Mouse (Mus musculus) embryonic fibroblast, embryonic 13.5 days (primary cell): ENCODE measurements at regions not wholly inside any gene's neighbourhood (a gene's known extent, or its start where the extent isn't known, plus 50 kb on each side); places are given as distances from the start of the nearest gene placed in this dataset.

Experiments used
- CTCF ChIP-seq: IDR thresholded peaks from 2 replicates; pipeline ENCODE4 v1.5.1; 2011; ENCODE audit warnings: mild to moderate bottlenecking, control low read depth, low read length, moderate library complexity, borderline replicate concordance; ENCODE audit not compliant: insufficient read depth
- POLR2A ChIP-seq: IDR thresholded peaks from 2 replicates; pipeline ENCODE4 v1.6.1; 2011; ENCODE audit warnings: low read depth, mild to moderate bottlenecking, control low read depth, low read length, moderate library complexity

- TF ChIP-seq CTCF (no peak), POLR2A (no peak)
Observed at GRCm38 (mm10) chr15:52179379-52179778, 1705.3 kb upstream of the Gm7489 start.
